Mouse (Mus musculus): Measurements from ENCODE around the gene Rplp1.

DNA sequence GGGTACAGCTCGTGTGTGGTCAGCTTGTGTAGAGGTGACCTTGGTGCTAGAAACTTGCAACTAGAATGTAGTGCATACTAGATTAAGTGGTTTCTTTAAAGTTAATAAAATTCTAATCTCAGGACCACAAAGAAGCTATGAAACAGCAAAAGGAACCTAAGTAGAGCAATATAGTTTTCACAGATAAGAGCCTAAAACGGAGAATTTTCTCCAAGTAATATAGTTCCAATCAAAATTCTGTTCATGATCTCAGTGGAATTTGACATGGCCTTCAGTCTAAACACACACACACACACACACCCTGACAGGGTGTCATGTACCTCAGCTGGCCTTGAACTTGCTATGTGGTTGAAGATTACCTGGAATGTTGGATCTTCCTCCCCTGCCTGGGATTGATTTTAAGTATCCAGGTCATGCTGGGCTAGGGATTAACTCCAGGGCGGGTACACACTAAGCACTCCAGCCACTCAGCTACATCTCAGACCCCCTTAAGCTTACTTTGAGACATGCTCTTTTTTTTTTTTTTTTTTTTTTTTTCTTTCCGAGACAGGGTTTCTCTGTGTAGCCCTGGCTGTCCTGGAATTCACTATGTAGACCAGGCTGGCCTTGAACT, 1.2 kb upstream of the Rplp1 start:
- TF ChIP-seq CTCF (IDR thresholded peaks at IDR 0.05) (no peak), POLR2A (IDR thresholded peaks at IDR 0.05; ENCODE audit: insufficient read depth, low read depth, low read length) (no peak)
